Mouse (Mus musculus): ENCODE measurements around the gene Arhgap27. TPM values are rescaled to one million over a fixed set of nuclear protein-coding genes. Genes with fewer than 3 reads are reported as not detected.

The Arhgap27 gene
- total and polyA plus RNA-seq, 3 experiments: 6.3 to 15.0 TPM; not detected in 1

DNA sequence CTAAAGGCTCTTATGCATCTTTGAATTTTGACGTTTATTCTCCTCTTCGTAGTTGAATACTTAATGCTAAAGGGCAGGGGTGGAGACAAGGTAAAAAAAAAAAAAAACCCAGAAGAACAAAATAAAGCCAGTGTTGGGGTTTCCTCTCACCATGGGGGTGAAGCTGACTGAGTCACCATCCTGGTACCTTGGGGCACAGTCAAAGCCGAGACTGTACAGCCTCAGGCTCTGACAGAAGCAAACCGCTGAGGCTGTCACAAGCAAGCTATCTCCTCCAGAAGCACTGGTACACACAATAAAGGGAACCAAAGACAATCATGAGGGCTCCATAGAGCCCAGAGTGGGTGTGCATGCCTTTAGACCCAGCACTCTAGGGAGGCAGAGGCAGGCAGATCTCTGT lies 9.1 kb upstream of the Arhgap27 start:
- Histone ChIP-seq H3K79me2 (ENCODE audit: control insufficient read depth, insufficient read depth, low read length, poor library complexity) (no peaks in the 10 kb centered on the region), H3K4me3 (ENCODE audit: control insufficient read depth in 1 of 2, insufficient read depth in 1 of 2, low read depth in 2 of 2, low read length in 2 of 2) (no peak overlapping the region), H3K4me1 (ENCODE audit: control insufficient read depth in 1 of 2, insufficient read depth in 2 of 2, low read length in 2 of 2) (no peaks in the 10 kb centered on the region), H3K9me3 (replicated peaks; ENCODE audit: insufficient read depth, low read length) (no peaks in the 10 kb centered on the region), H3K27me3 (ENCODE audit: control insufficient read depth in 1 of 2, insufficient read depth in 2 of 2, low read length in 2 of 2) (no peaks in the 10 kb centered on the region), H3K36me3 (ENCODE audit: control insufficient read depth in 1 of 2, insufficient read depth in 2 of 2, low read length in 2 of 2) (no peaks in the 10 kb centered on the region; a peak in 1 of 4 replicates), H3K9ac (ENCODE audit: control insufficient read depth, low read depth, low read length, poor library complexity, severe bottlenecking) (no peak overlapping the region), H3K27ac (ENCODE audit: control insufficient read depth, low read depth, low read length) (no peak overlapping the region)
- no peak for TF ChIP-seq CTCF (IDR thresholded peaks at IDR 0.05 in 2 of 3, conservative IDR thresholded peaks at IDR 0.05 in 1 of 3; ENCODE audit: control insufficient read depth in 1 of 3, insufficient read depth in 1 of 3, low read depth in 2 of 3, low read length in 3 of 3, poor library complexity in 1 of 3, severe bottlenecking in 1 of 3)
- TF ChIP-seq TCF12 (IDR thresholded peaks at IDR 0.05; ENCODE audit: low read depth, low read length): no peak
- TF ChIP-seq E2F4 (IDR thresholded peaks at IDR 0.05; ENCODE audit: borderline replicate concordance, low read depth, low read length): no peak
- no peak for TF ChIP-seq BHLHE40 (IDR thresholded peaks at IDR 0.05; ENCODE audit: borderline replicate concordance, low read depth, low read length)
- TF ChIP-seq MAX (IDR thresholded peaks at IDR 0.05; ENCODE audit: low read length): no peak
- no peak for TF ChIP-seq GATA1 (IDR thresholded peaks at IDR 0.05; ENCODE audit: low read depth, low read length)
- TF ChIP-seq NRF1 (IDR thresholded peaks at IDR 0.05; ENCODE audit: insufficient read depth, low read depth, low read length, poor library complexity, severe bottlenecking): no peak
- TF ChIP-seq POLR2AphosphoS5 (IDR thresholded peaks at IDR 0.05; ENCODE audit: borderline replicate concordance, low read depth, low read length): no peak
- no peak for DNase-seq (ENCODE audit: low read depth, low spot score)

DNA sequence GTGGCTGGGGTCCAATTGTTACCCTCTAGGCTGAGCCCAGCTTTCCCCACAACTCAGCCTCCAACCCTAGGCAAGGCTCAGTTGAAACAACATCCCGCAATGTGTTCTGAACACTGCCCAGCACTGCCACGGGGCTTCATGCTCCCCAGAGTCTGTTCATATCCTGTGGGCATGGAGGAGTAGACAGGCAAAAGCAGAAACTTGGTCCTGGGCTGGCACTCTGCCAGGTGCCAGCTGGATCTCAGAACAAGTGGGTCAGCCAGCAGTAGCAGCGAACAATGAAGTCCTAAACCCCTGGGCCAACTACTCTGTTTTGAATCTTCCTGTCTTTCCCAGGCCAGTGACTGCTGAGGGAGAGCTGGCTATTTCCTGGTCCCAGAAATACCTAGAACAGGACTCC lies 8.6 kb upstream of the Arhgap27 start:
- DNase-seq (ENCODE audit: low read depth, low spot score): no peak
- Histone ChIP-seq H3K4me1 (ENCODE audit: control insufficient read depth in 1 of 2, insufficient read depth in 2 of 2, low read length in 2 of 2) (no peaks in the 10 kb centered on the region), H3K9me3 (replicated peaks; ENCODE audit: insufficient read depth, low read length) (no peaks in the 10 kb centered on the region), H3K9ac (ENCODE audit: control insufficient read depth, low read depth, low read length, poor library complexity, severe bottlenecking) (no peak overlapping the region), H3K4me3 (ENCODE audit: control insufficient read depth in 1 of 2, insufficient read depth in 1 of 2, low read depth in 2 of 2, low read length in 2 of 2) (no peak overlapping the region), H3K79me2 (ENCODE audit: control insufficient read depth, insufficient read depth, low read length, poor library complexity) (no peaks in the 10 kb centered on the region), H3K27ac (ENCODE audit: control insufficient read depth, low read depth, low read length) (no peak overlapping the region), H3K36me3 (ENCODE audit: control insufficient read depth in 1 of 2, insufficient read depth in 2 of 2, low read length in 2 of 2) (no peaks in the 10 kb centered on the region; a peak in 1 of 4 replicates), H3K27me3 (ENCODE audit: control insufficient read depth in 1 of 2, insufficient read depth in 2 of 2, low read length in 2 of 2) (no peaks in the 10 kb centered on the region)
- no peak for TF ChIP-seq MAZ (IDR thresholded peaks at IDR 0.05; ENCODE audit: low read depth, low read length)
- no peak for TF ChIP-seq EP300 (IDR thresholded peaks at IDR 0.05; ENCODE audit: low read depth in 1 of 2, low read length in 2 of 2)
- no peak for TF ChIP-seq MYB (IDR thresholded peaks at IDR 0.05; ENCODE audit: low read depth, low read length)
- no peak for TF ChIP-seq CTCF (IDR thresholded peaks at IDR 0.05 in 2 of 3, conservative IDR thresholded peaks at IDR 0.05 in 1 of 3; ENCODE audit: control insufficient read depth in 1 of 3, insufficient read depth in 1 of 3, low read depth in 2 of 3, low read length in 3 of 3, poor library complexity in 1 of 3, severe bottlenecking in 1 of 3)
- TF ChIP-seq CHD2 (IDR thresholded peaks at IDR 0.05; ENCODE audit: low read length): no peak
- TF ChIP-seq TBP (IDR thresholded peaks at IDR 0.05; ENCODE audit: low read depth, low read length): no peak
- no peak for TF ChIP-seq ZC3H11A (IDR thresholded peaks at IDR 0.05; ENCODE audit: low read depth, low read length)
- TF ChIP-seq POLR2AphosphoS5 (IDR thresholded peaks at IDR 0.05; ENCODE audit: borderline replicate concordance, low read depth, low read length): no peak
- no peak for TF ChIP-seq ELF1 (IDR thresholded peaks at IDR 0.05; ENCODE audit: low read depth, low read length)
- TF ChIP-seq SIN3A (IDR thresholded peaks at IDR 0.05; ENCODE audit: low read length): no peak
- TF ChIP-seq MXI1 (IDR thresholded peaks at IDR 0.05; ENCODE audit: low read depth, low read length): no peak
- no peak for TF ChIP-seq E2F4 (IDR thresholded peaks at IDR 0.05; ENCODE audit: borderline replicate concordance, low read depth, low read length)
- no peak for TF ChIP-seq KAT2A (conservative IDR thresholded peaks at IDR 0.05; ENCODE audit: low read depth, low read length)
- TF ChIP-seq HCFC1 (IDR thresholded peaks at IDR 0.05; ENCODE audit: low read depth, low read length): no peak
- TF ChIP-seq GATA1 (IDR thresholded peaks at IDR 0.05; ENCODE audit: low read depth, low read length): no peak
- no peak for TF ChIP-seq GABPA (IDR thresholded peaks at IDR 0.05; ENCODE audit: low read depth, low read length)
- TF ChIP-seq RCOR1 (IDR thresholded peaks at IDR 0.05; ENCODE audit: low read depth, low read length): no peak
- TF ChIP-seq ZMIZ1 (IDR thresholded peaks at IDR 0.05; ENCODE audit: low read depth, low read length): no peak
- no peak for TF ChIP-seq SMC3 (IDR thresholded peaks at IDR 0.05; ENCODE audit: low read depth, low read length)

Measured in MEL (cell line).